8 mouse cellular contexts compared by ENCODE assay signal in genomic region chr11:116077446-116078204, GRCm38 (mm10). TPM values are rescaled to one million over a fixed set of nuclear protein-coding genes. Genes with fewer than 3 reads are reported as not detected.
DNase-seq lines count a peak whose midpoint lies in the region; ATAC-seq lines count a peak whose summit lies in the region.

TSS of gene Unc13d (minus strand) at chr11:116077961.

- peak within 1 kb of the TSS; percentile 52; the same call in 1 of the 2 replicates for H3K9ac ChIP-seq in embryonic facial prominence, embryonic 13.5 days

- 59% methylated on average over 22 of the region's 22 CpGs for WGBS in embryonic facial prominence, embryonic 13.5 days

- peaks cover 41% of the 10 kb centered on the region for H3K36me3 ChIP-seq in embryonic facial prominence, embryonic 13.5 days

- H3K4me3 ChIP-seq in embryonic facial prominence, embryonic 13.5 days, result peak within 1 kb of the TSS; percentile 20; the same call in 1 of the 2 replicates

- H3K4me2 ChIP-seq in embryonic facial prominence, embryonic 13.5 days, result peak within 1 kb of the TSS; percentile 56

- H3K27me3 ChIP-seq in embryonic facial prominence, embryonic 13.5 days, result no peaks in the 10 kb centered on the region

- no peak for ATAC-seq in embryonic facial prominence, embryonic 13.5 days (ENCODE audit: insufficient number of reproducible peaks, insufficient read depth, low FRiP score, low TSS enrichment, low read depth)

- no peaks in the 10 kb centered on the region for H3K9me3 ChIP-seq in embryonic facial prominence, embryonic 13.5 days

- intact Hi-C loops in gastrocnemius, postnatal 36 days (cut with DNase I), result no loop called here

- peaks cover 20% of the 10 kb centered on the region for H3K4me1 ChIP-seq in embryonic facial prominence, embryonic 13.5 days

- DNase-seq in urinary bladder, postnatal 14 days (ENCODE audit: low spot score), result peak; percentile 69
- no peak for DNase-seq in urinary bladder, adult 2 months (ENCODE audit: low spot score)
- DNase-seq in induced T-regulatory cell, adult 2 months (ENCODE audit: low read depth), result peak; percentile 80
- DNase-seq in lung, postnatal 4 days, result peak; percentile 83
- peak; percentile 84 to 85 for DNase-seq in spleen, postnatal 36 days (ENCODE audit: low spot score in 2 of 2)
- no peak for DNase-seq in gastrocnemius, postnatal 36 days
- DNase-seq in layer of hippocampus, adult 18-20 months (ENCODE audit: low spot score in 2 of 2), result no peak

- peak within 1 kb of the TSS; percentile 39 for H3K27ac ChIP-seq in embryonic facial prominence, embryonic 13.5 days

RNA-seq across cellular contexts. Expression of gene Unc13d, which starts in this region (rescaled TPM):
- polyA plus RNA-seq in urinary bladder, adult 2 months (2012; rRNA removed), result 4.5 and 5.6 TPM in 2 replicates
- polyA plus RNA-seq in embryonic facial prominence, embryonic 13.5 days (2015; fragmentation: Nextera tagmentation; extraction: Ambion mirVana), result 2.7 and 2.9 TPM in 2 replicates
- under 1 TPM; 0.30 to 0.48 TPM for total RNA-seq in gastrocnemius, postnatal 36 days (2021)
- 1 to 10 TPM; 1.6 to 3.0 TPM for total RNA-seq in layer of hippocampus, adult 18-20 months (2021)

Comparison
In these comparisons a context has a peak if more than half of its experiments do, and no peak if none do; other contexts are left out.
1. DNase-seq: peak in urinary bladder, postnatal 14 days (single experiment), induced T-regulatory cell, adult 2 months (single experiment), lung, postnatal 4 days (2 of 2) and spleen, postnatal 36 days (2 of 2); none in urinary bladder, adult 2 months (single experiment), gastrocnemius, postnatal 36 days (0 of 2) and layer of hippocampus, adult 18-20 months (0 of 2).